Mouse (Mus musculus) limb, embryonic 10.5 days (tissue): Measurements from ENCODE around the gene Il23a. TPM values are rescaled to one million over a fixed set of nuclear protein-coding genes. Genes with fewer than 3 reads are reported as not detected.

Experiments
- DNase-seq: peaks from one replicate; pipeline ENCODE4 v3.0.0-alpha.2; 2017; ENCODE audit warnings: low spot score
- H3K27ac ChIP-seq: fragments of 300-500 bp; sonication (generic); 2 replicates; pipeline ENCODE4 v1.5.1; 2016; ENCODE audit warnings: mild to moderate bottlenecking
- H3K27me3 ChIP-seq: fragments of 300-500 bp; sonication (generic); 2 replicates; pipeline ENCODE4 v1.6.1; 2016; ENCODE audit warnings: low read depth, mild to moderate bottlenecking; ENCODE audit not compliant: poor library complexity, severe bottlenecking
- H3K36me3 ChIP-seq: fragments of 300-500 bp; sonication (generic); 2 replicates; pipeline ENCODE4 v1.6.1; 2016; ENCODE audit warnings: mild to moderate bottlenecking, moderate library complexity
- H3K4me1 ChIP-seq: fragments of 300-500 bp; sonication (generic); 2 replicates; pipeline ENCODE4 v1.6.1; 2016
- H3K4me3 ChIP-seq: fragments of 300-500 bp; sonication (generic); 2 replicates; pipeline ENCODE4 v1.5.1; 2016; ENCODE audit warnings: mild to moderate bottlenecking, moderate library complexity
- H3K9me3 ChIP-seq: fragments of 300-500 bp; sonication (generic); replicated peaks from 2 replicates; pipeline ENCODE4 v1.6.1; 2016; ENCODE audit warnings: mild to moderate bottlenecking
- WGBS: fragments of 180-500 bp; shearing (Covaris S2); methylation state at CpG from one replicate; pipeline ENCODE4 v1.1.7; 2016; 5-methylcytosine and 5-hydroxymethylcytosine counted together
- polyA plus RNA-seq: library from polyadenylated mRNA; unstranded; fragments of >200 nt; fragmentation: Nextera tagmentation; extraction: Ambion mirVana; gene quantifications from 2 replicates; pipeline ENCODE4 v1.2.1, GENCODE M21; 2016

The Il23a gene
- polyA plus RNA-seq, 1 experiment from 2014 or later: not detected

DNA sequence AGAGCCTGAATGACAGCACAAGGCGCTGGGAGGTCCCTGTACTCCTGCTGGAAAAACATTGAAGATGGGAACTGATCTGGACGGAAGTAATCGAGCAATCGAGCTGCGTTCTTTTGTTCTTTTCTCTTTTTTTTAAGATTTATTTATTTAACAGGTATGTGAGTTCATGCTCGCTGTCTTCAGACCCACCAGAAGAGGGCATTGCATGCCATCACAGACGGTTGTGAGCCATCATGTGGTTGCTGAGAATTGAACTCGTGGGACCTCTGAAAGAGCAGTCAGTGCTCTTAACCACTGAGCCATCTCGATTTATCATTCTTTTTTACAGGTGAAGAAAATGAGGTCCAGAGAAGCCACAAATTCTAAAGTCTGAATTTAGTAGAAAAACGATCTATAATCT is 29.1 kb upstream of the Il23a start:
- DNase-seq: no peak
- Histone ChIP-seq H3K4me1 (peaks cover 13% of the 10 kb centered on the region), H3K27me3 (no peaks in the 10 kb centered on the region), H3K27ac (no peak overlapping the region), H3K4me3 (no peak overlapping the region), H3K9me3 (no peaks in the 10 kb centered on the region), H3K36me3 (peaks cover 62% of the 10 kb centered on the region)
- WGBS: 90% methylated on average over 10 of the region's 10 CpGs

DNA sequence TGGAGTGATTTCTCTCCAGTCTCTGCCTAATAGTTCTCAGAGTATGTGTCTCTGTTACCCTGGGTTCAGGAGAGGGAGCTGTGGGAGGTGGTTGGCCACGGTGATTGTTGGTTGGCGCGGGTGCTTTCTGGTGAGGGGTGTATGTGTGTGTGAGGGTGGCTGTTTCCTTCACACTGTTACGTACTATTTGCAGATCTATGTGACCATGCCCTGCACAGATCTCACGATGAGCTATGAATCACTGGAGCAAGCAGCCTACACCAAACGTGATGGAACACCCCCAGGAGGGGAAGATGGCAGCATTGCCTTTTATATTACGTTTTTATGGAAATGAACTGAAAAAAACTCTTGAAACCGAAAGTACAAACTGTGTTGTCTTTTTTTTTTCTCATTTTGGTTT is 28.3 kb upstream of the Il23a start:
- no peaks in the 10 kb centered on the region for H3K27me3 ChIP-seq
- no peaks in the 10 kb centered on the region for H3K9me3 ChIP-seq
- no peak for DNase-seq
- H3K27ac ChIP-seq: no peak overlapping the region
- peaks cover 13% of the 10 kb centered on the region for H3K4me1 ChIP-seq
- 95% methylated on average over 8 of the region's 8 CpGs for WGBS
- H3K4me3 ChIP-seq: no peak overlapping the region
- peaks cover 62% of the 10 kb centered on the region for H3K36me3 ChIP-seq

DNA sequence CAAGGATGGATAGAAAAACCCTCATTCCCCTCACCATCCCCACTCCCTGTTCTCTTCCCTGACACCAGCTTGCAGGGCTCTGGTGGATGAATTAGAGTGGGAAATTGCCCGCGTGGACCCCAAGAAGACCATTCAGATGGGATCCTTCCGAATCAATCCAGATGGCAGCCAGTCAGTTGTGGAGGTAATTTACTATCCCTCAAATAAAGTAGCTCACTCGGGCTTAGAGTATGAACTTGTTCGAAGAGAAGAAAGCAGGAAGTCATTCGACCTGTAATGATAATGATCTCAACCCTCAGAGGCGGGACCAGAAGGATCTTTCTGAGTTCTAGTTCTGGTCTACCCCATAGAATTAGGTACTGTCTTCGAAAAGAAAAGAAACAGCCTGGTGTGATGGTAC is 25.0 kb upstream of the Il23a start:
- WGBS: 78% methylated on average over 8 of the region's 8 CpGs

DNA sequence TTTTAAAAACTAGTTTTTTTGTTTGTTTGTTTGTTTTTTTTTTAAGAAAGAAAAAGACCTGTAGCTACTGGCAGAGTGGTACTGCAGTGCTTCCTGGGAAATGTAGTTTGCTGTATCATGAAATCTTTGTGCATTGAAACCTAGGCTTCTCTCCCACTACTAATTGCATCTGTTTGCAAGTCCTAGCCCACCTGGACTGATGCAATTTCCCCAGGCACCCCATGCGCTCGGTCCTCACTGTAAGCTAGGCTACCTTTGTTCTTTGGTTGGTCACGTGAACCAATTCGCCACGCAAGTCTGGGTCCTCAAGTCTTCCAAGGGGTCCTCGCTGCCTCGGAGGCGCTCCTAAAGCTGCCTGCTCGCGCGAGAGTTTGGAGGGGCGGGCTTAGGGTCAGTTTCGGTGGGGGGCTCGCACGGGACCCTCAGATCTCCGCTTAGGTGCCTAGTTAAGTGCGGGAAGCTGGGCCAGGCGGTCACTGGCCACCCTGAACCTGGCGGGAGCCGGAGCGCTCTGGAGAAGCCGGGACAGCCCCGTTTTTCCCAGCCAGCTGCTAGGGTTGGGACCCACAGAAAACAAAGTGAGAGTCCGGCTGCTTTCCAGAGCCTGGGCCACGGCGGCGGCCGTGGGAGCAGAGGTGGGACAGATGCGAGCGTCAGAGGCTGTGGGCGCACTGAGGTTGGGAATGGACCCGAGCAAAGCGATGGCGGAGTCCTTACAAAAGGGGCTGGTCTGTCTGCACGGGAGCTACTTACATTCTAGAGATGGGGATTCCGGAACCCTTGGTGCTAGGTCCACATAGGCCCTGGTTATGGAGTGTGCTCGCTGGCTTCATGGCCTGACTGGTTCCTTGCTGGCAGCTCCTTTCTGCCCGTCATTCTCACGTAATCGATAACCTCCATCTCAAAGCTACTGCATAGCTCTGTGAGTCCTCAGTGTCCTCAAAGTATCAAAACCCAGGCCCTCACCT is 23.9 kb upstream of the Il23a start, which contains the start of gene Cnpy2:
Gene Cnpy2 (plus strand): TSS at position 319 of the 968 bp plus-strand sequence.
- Histone ChIP-seq H3K27ac (peak within 1 kb of the TSS; percentile 98), H3K36me3 (peaks cover 74% of the 10 kb centered on the region), H3K4me3 (peak within 1 kb of the TSS; percentile 80), H3K27me3 (no peaks in the 10 kb centered on the region), H3K9me3 (no peaks in the 10 kb centered on the region), H3K4me1 (peaks cover 18% of the 10 kb centered on the region)
- WGBS: under 1% methylated on average over 40 of the region's 40 CpGs
- DNase-seq: peak; percentile 97

More for the DNA sequence above, 25.0 kb upstream of the Il23a start:
- no peaks in the 10 kb centered on the region for H3K27me3 ChIP-seq
- peak overlapping the region; percentile 98 for H3K27ac ChIP-seq
- H3K4me3 ChIP-seq: peak overlapping the region; percentile 80
- peaks cover 74% of the 10 kb centered on the region for H3K36me3 ChIP-seq
- H3K9me3 ChIP-seq: no peaks in the 10 kb centered on the region
- peaks cover 18% of the 10 kb centered on the region for H3K4me1 ChIP-seq
- DNase-seq: no peak

DNA sequence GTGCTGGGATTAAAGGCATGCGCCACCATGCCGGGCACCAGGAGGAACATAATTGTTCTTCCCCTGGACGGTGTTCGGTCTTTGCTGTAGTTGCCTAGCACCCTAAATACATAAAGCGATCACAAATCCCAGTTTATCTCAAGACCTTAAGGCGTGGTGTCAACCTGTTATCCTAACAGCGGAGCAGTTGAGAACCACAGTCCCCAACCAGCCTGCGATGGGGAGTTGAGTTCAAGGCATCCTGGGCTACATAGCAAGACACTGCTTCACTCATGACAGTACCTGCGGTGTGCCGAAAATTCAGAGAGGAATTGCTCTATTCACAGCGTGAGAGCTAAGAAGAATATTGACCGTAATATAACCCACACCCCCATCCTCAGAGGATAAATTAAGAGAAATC is 23.1 kb upstream of the Il23a start:
- Histone ChIP-seq H3K4me3 (peak overlapping the region; percentile 80), H3K9me3 (no peaks in the 10 kb centered on the region), H3K4me1 (peaks cover 18% of the 10 kb centered on the region), H3K27me3 (no peaks in the 10 kb centered on the region), H3K27ac (peak overlapping the region; percentile 98), H3K36me3 (peaks cover 74% of the 10 kb centered on the region)
- WGBS: 66% methylated on average over 12 of the region's 12 CpGs
- peak; percentile 58 for DNase-seq

DNA sequence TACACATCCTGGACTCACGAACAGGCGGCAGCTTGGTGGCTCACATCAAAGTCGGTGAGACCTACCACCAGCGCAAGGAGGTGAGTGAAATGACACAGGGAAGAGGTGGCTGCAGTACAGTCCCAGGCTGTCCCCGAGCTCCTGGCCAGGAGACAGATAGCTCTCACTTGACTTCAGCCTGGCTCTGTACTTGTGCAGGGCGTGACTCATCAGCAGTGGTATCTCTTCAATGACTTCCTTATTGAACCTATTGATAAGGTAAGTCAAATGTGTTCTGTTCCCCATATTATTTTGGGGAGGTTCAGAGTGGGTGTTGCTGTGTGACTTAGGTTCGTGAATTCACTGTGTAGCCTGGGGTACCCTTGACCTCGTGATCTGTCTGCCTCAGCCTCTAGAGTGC is 17.0 kb upstream of the Il23a start:
- H3K36me3 ChIP-seq: peaks cover 94% of the 10 kb centered on the region
- WGBS: 93% methylated on average over 8 of the region's 8 CpGs
- H3K4me1 ChIP-seq: no peaks in the 10 kb centered on the region
- H3K27ac ChIP-seq: no peak overlapping the region
- no peaks in the 10 kb centered on the region for H3K27me3 ChIP-seq
- DNase-seq: no peak
- no peak overlapping the region for H3K4me3 ChIP-seq
- H3K9me3 ChIP-seq: no peaks in the 10 kb centered on the region

DNA sequence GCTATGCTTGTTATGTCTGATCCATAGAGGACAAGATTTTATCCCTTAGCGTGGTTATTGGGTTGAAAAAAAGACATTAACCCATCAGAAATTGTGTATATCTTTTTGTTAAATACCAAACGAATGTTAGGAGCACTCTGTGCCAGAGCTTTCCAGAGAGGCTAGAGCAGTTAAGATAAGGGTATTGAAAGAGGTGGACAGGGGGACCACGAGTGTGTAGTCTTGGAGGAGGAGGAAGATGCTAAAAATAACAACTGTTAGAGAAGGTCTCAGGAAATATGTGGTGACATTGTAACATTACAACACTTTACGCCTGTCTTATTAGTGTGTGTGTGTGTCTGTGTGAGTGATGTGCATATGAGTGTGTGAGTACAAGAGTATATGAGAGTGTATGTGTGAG is 12.3 kb upstream of the Il23a start:
- Histone ChIP-seq H3K4me1 (no peaks in the 10 kb centered on the region), H3K36me3 (peaks cover 83% of the 10 kb centered on the region), H3K4me3 (no peak overlapping the region), H3K9me3 (no peaks in the 10 kb centered on the region), H3K27me3 (no peaks in the 10 kb centered on the region), H3K27ac (no peak overlapping the region)
- DNase-seq: no peak
- 94% methylated on average over 4 of the region's 4 CpGs for WGBS

DNA sequence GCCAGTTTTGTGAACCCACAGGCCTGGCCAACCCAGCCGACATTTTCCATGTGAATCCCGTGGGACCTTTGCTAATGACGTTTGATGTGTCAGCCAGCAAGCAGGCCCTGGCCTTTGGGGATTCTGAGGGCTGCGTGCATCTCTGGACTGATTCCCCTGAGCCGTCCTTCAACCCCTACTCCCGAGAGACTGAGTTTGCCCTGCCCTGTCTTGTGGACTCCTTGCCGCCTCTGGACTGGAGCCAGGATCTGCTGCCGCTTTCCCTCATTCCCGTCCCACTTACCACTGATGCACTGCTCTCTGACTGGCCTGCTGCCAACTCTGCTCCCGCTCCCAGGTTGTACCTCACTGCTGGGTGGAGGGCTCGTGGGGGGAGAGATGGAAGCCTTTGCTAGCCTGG is 11.6 kb upstream of the Il23a start:
- WGBS: 92% methylated on average over 11 of the region's 11 CpGs

DNA sequence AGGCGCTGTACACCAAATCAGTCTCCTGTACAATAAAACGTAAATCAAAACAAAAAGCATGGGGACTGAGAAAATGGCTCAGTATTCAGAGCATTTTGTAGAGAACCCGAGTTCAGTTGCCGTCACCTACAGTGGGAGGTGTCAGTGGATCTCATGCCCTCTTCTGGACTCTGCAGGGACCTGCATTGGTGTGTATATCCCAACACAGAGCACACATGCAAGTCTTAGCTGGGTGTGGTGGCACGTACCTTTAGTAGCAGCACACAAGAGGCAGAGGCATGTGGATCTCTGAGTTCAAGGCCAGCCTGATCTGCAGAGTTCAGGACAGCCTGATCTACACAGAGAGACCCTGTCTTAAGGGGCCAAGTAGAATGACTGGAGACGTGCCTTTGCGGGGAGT is 11.1 kb upstream of the Il23a start:
- Histone ChIP-seq H3K27me3 (no peaks in the 10 kb centered on the region), H3K4me1 (no peaks in the 10 kb centered on the region), H3K27ac (no peak overlapping the region), H3K36me3 (peaks cover 75% of the 10 kb centered on the region), H3K9me3 (no peaks in the 10 kb centered on the region), H3K4me3 (no peak overlapping the region)
- WGBS: 94% methylated on average over 7 of the region's 7 CpGs
- DNase-seq: no peak

More for the DNA sequence above, 11.6 kb upstream of the Il23a start:
- H3K4me1 ChIP-seq: no peaks in the 10 kb centered on the region
- DNase-seq: no peak
- H3K27me3 ChIP-seq: no peaks in the 10 kb centered on the region
- H3K27ac ChIP-seq: no peak overlapping the region
- no peak overlapping the region for H3K4me3 ChIP-seq
- peaks cover 80% of the 10 kb centered on the region for H3K36me3 ChIP-seq
- no peaks in the 10 kb centered on the region for H3K9me3 ChIP-seq

DNA sequence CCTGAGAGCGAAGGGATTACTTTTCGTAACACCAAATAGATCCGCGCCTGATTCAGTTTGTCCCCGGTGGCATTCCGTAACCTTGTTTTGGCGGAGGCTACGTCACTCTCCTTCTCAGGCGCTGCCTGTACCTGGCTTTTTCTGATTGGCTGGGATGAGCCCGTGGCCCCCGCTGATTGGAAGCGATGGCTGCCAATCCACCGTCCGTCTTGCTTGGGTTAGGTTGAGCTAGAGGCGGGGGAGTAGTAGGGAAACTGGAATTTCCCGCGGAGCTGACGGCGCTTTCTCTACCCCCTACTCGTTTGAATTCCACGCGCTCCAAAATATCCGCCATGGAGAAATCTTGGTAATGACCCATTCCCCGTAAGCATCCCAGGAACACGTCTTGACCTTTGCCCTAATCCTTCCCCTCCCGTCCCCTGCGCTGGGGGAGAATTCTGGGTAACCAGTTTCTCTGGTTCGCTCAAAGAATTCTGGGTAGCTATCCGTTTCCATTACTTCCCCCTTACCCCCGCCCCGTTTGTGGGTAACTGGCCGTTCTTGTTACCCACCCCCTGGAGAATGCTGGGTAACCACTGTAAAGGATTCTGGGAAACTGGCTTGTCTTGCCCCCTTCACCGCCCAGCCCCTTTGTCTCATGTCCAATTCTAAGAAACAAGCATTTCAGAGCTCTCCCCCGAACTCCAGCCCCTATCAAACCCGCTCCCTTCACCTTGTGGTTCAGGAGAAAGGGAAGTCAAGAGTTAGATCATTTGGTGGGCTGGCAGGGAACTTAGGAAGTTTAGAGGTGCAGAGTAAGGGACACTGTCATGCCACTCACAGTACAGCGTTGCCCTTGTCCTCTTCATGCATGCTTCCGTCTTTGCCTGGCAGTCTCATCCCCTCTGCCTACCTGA is 4.8 kb upstream of the Il23a start, which contains the start of gene Pan2:
Gene Pan2 (plus strand): TSS at position 210 of the 896 bp plus-strand sequence.
- H3K4me1 ChIP-seq: peaks cover 17% of the 10 kb centered on the region
- H3K27me3 ChIP-seq: no peaks in the 10 kb centered on the region
- H3K36me3 ChIP-seq: peaks cover 16% of the 10 kb centered on the region
- 1% methylated on average over 37 of the region's 37 CpGs for WGBS
- H3K27ac ChIP-seq: peak within 1 kb of the TSS; percentile 94
- no peaks in the 10 kb centered on the region for H3K9me3 ChIP-seq
- H3K4me3 ChIP-seq: peak within 1 kb of the TSS; percentile 66
- DNase-seq: peak; percentile 99

DNA sequence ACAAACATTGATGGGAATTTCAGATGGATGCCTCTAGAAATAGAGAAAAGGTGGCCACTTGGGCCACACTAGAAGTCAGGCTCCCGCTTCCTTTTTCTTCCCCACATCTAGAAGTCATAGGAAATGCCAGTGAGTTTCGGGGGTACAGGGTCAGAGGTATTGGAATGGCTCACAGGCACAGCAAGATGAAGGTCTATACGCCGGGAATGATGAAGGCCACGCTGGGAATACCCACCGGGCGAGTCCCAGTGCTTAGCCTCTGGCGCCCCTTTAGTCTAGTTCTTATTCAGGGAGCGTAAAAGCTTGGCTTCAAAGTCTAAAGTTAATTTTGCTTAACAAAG is 4.2 kb upstream of the Il23a start:
- H3K27me3 ChIP-seq: no peaks in the 10 kb centered on the region
- WGBS: 1% methylated on average over 9 of the region's 9 CpGs
- H3K4me3 ChIP-seq: peak overlapping the region; percentile 66
- H3K36me3 ChIP-seq: peaks cover 10% of the 10 kb centered on the region
- no peak for DNase-seq
- H3K4me1 ChIP-seq: peaks cover 17% of the 10 kb centered on the region
- peak overlapping the region; percentile 94 for H3K27ac ChIP-seq
- no peaks in the 10 kb centered on the region for H3K9me3 ChIP-seq

DNA sequence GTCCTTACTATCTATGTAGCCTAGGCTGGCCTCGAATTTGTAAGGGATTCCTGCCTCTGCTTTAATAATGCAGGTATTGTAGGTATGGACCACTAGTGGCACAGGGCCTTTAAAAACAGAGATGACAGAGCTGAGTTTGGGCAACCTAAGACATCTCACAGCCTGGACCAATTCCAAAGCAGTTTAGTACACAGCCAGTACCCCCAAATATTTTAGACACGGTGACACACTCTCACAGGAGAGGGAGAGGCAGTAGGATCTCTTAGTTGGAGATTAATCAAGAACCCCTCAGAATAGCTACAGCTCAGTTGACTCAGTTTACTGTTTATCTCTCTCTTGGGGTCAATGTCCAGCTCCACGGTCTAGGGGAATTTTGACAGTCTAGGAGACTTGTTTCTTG is 3.8 kb upstream of the Il23a start:
- H3K27ac ChIP-seq: peak overlapping the region; percentile 94
- DNase-seq: no peak
- H3K4me1 ChIP-seq: peaks cover 17% of the 10 kb centered on the region
- peaks cover 10% of the 10 kb centered on the region for H3K36me3 ChIP-seq
- no peaks in the 10 kb centered on the region for H3K27me3 ChIP-seq
- peak overlapping the region; percentile 66 for H3K4me3 ChIP-seq
- no peaks in the 10 kb centered on the region for H3K9me3 ChIP-seq
- 47% methylated on average over 3 of the region's 3 CpGs for WGBS

DNA sequence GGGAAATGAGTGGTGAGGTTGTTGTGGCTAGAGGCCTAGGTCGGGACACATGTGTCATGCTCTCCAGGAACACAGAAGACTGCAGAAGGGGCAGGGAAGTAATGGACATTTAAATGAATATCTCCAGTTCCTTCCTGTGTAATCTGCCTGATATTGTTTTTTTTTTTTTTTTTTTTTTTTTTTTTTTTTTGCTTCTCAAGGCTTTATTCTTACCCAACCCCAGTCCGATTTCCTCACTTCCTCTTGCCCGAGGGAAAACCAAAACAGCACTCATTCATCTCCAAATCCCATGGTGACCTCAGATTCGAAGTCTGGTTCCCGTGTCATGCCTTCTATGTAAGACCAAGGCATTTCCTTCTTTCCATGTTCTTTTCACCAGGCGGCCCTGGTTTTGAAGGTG is 309 bp downstream of the Il23a start:
- WGBS: 86% methylated on average over 6 of the region's 6 CpGs
- Histone ChIP-seq H3K36me3 (no peaks in the 10 kb centered on the region), H3K9me3 (no peaks in the 10 kb centered on the region), H3K4me1 (peaks cover 6% of the 10 kb centered on the region), H3K27ac (no peak overlapping the region), H3K4me3 (no peak overlapping the region), H3K27me3 (no peaks in the 10 kb centered on the region)
- no peak for DNase-seq
